Mouse (Mus musculus) adipose tissue, adult 10 weeks (tissue): ENCODE measurements around the gene Pih1d1. TPM values are rescaled to one million over a fixed set of nuclear protein-coding genes. Genes with fewer than 3 reads are reported as not detected.

Experiments
- polyA plus RNA-seq: library from polyadenylated mRNA; stranded (reverse); fragments of 350-450 nt; fragmentation: Illumina TruSeq; extraction: RNeasy Lipid Tissue Mini Kit (QIAGEN cat#74804); gene quantifications from one replicate; pipeline ENCODE4 v1.2.3, GENCODE M21; 2014; ENCODE audit warnings: low read depth, low replicate concordance

Pih1d1 gene
- polyA plus RNA-seq: 44.6 TPM

GRCm38 (mm10) chr7:45154096-45154992, at the start of gene Pih1d1, which contains the start of gene Aldh16a1:
TSS of gene Pih1d1 (plus strand) at chr7:45154303.
TSS of gene Aldh16a1 (minus strand) at chr7:45154584.

GRCm38 (mm10) chr7:45124224-45125143, 29.6 kb upstream of the Pih1d1 start, which contains the start of gene Rps11:
TSS of gene Rps11 (minus strand) at chr7:45124439.

GRCm38 (mm10) chr7:45128624-45129246, 25.4 kb upstream of the Pih1d1 start, which contains the start of gene Rpl13a:
TSS of gene Rpl13a (minus strand) at chr7:45128761.

GRCm38 (mm10) chr7:45135993-45136567, 18.0 kb upstream of the Pih1d1 start, which contains the start of the genes Gm45713 and Flt3l:
TSS of gene Gm45713 (minus strand) at chr7:45136231.
TSS of gene Flt3l (minus strand) at chr7:45136432.

GRCm38 (mm10) chr7:45163735-45164490, 9.8 kb downstream of the Pih1d1 start, which contains the start of gene Slc17a7:
TSS of gene Slc17a7 (plus strand) at chr7:45163949.

GRCm38 (mm10) chr7:45179469-45179868, 25.4 kb downstream of the Pih1d1 start, which contains the start of gene Gfy:
TSS of gene Gfy (minus strand) at chr7:45179569.

GRCm38 (mm10) chr7:45180896-45181477, 26.9 kb downstream of the Pih1d1 start, which contains the start of gene Pth2:
TSS of gene Pth2 (plus strand) at chr7:45180995.

GRCm38 (mm10) chr7:45204380-45205143, 50.5 kb downstream of the Pih1d1 start, which contains the start of gene Ccdc155:
TSS of gene Ccdc155 (minus strand) at chr7:45204892.

Other genes starting within 250 kb of the Pih1d1 start
- 62.5 TPM for gene Ap2a1, start 224.8 kb upstream of the Pih1d1 start, polyA plus RNA-seq
- gene Tsks, start 211.1 kb upstream of the Pih1d1 start, polyA plus RNA-seq: 12.6 TPM
- gene Cpt1c, start 179.5 kb upstream of the Pih1d1 start, polyA plus RNA-seq: 8.7 TPM
- gene Prmt1, start 167.7 kb upstream of the Pih1d1 start, polyA plus RNA-seq: 132 TPM
- gene Irf3, start 156.7 kb upstream of the Pih1d1 start, polyA plus RNA-seq: 87.2 TPM
- gene Bcl2l12, start 155.6 kb upstream of the Pih1d1 start, polyA plus RNA-seq: 18.5 TPM
- gene Scaf1, start 137.9 kb upstream of the Pih1d1 start, polyA plus RNA-seq: 57.7 TPM
- 131 TPM for gene Rras, start 136.3 kb upstream of the Pih1d1 start, polyA plus RNA-seq
- gene Prr12, start 101.4 kb upstream of the Pih1d1 start, polyA plus RNA-seq: 15.7 TPM
- 43.3 TPM for gene Nosip, start 91.9 kb upstream of the Pih1d1 start, polyA plus RNA-seq
- gene Prrg2, start 91.6 kb upstream of the Pih1d1 start, polyA plus RNA-seq: 40.3 TPM
- 67.3 TPM for gene Rcn3, start 62.1 kb upstream of the Pih1d1 start, polyA plus RNA-seq
- gene Fcgrt, start 50.5 kb upstream of the Pih1d1 start, polyA plus RNA-seq: 149 TPM
- gene Rps11, start 29.9 kb upstream of the Pih1d1 start, polyA plus RNA-seq: 1,035 TPM
- 2,139 TPM for gene Rpl13a, start 25.5 kb upstream of the Pih1d1 start, polyA plus RNA-seq
- gene Gm45713, start 18.1 kb upstream of the Pih1d1 start, polyA plus RNA-seq: not detected
- gene Flt3l, start 17.9 kb upstream of the Pih1d1 start, polyA plus RNA-seq: 23.0 TPM
- gene Aldh16a1, start 281 bp downstream of the Pih1d1 start, polyA plus RNA-seq: 22.5 TPM
- 0.97 TPM for gene Slc17a7, start 9.6 kb downstream of the Pih1d1 start, polyA plus RNA-seq
- gene Gfy, start 25.3 kb downstream of the Pih1d1 start, polyA plus RNA-seq: not detected
- gene Pth2, start 26.7 kb downstream of the Pih1d1 start, polyA plus RNA-seq: not detected
- gene Ccdc155, start 50.6 kb downstream of the Pih1d1 start, polyA plus RNA-seq: 1.5 TPM
- gene Dkkl1, start 57.8 kb downstream of the Pih1d1 start, polyA plus RNA-seq: 37.0 TPM
- 17.0 TPM for gene Tead2, start 61.5 kb downstream of the Pih1d1 start, polyA plus RNA-seq
- gene Cd37, start 84.8 kb downstream of the Pih1d1 start, polyA plus RNA-seq: 13.6 TPM
- 1.4 TPM for gene Slc6a16, start 86.8 kb downstream of the Pih1d1 start, polyA plus RNA-seq
- gene Slc6a21, start 123.2 kb downstream of the Pih1d1 start, polyA plus RNA-seq: 9.4 TPM
- gene Trpm4, start 179.5 kb downstream of the Pih1d1 start, polyA plus RNA-seq: 41.0 TPM
- 0.65 TPM for gene Hrc, start 181.0 kb downstream of the Pih1d1 start, polyA plus RNA-seq
- 3.5 TPM for gene Ppfia3, start 212.7 kb downstream of the Pih1d1 start, polyA plus RNA-seq
- gene Lin7b, start 216.3 kb downstream of the Pih1d1 start, polyA plus RNA-seq: 5.1 TPM
- gene Snrnp70, start 241.4 kb downstream of the Pih1d1 start, polyA plus RNA-seq: 288 TPM